Mouse (Mus musculus) olfactory bulb, adult 2 months (tissue): ENCODE data around the gene Hdhd5. TPM values are rescaled to one million over a fixed set of nuclear protein-coding genes. Genes with fewer than 3 reads are reported as not detected.

ENCODE experiments used
- H3K27ac ChIP-seq: fragments of 200-500 bp; 2 replicates; pipeline ENCODE4 v1.5.1; 2012; ENCODE audit warnings: low read depth, low read length; ENCODE audit not compliant: insufficient read depth
- H3K4me1 ChIP-seq: fragments of 200-500 bp; 2 replicates; pipeline ENCODE4 v1.6.1; 2012; ENCODE audit warnings: low read length; ENCODE audit not compliant: control insufficient read depth, insufficient read depth
- H3K4me3 ChIP-seq: fragments of 200-500 bp; 2 replicates; pipeline ENCODE4 v1.5.1; 2012; ENCODE audit warnings: mild to moderate bottlenecking, low read depth, low read length, moderate library complexity; ENCODE audit not compliant: insufficient read depth
- CTCF ChIP-seq: fragments of 200-500 bp; IDR thresholded peaks from 2 replicates; pipeline ENCODE4 v1.5.1; 2012; ENCODE audit warnings: low read depth, mild to moderate bottlenecking, low read length, moderate library complexity; ENCODE audit not compliant: insufficient read depth
- POLR2A ChIP-seq: fragments of 200-500 bp; IDR thresholded peaks from 2 replicates; pipeline ENCODE4 v1.6.1; 2012; ENCODE audit warnings: mild to moderate bottlenecking, low read depth, low read length, moderate library complexity; ENCODE audit not compliant: insufficient read depth
- WGBS: fragments of 180-500 bp; shearing (Covaris S2); methylation state at CpG from one replicate; pipeline ENCODE4 v1.1.7; 2018; 5-methylcytosine and 5-hydroxymethylcytosine counted together
- polyA plus RNA-seq: library from polyadenylated mRNA; stranded (reverse); fragments of >200 nt; gene quantifications from 2 replicates; pipeline ENCODE4 v1.2.4, GENCODE M21; 2012; ENCODE audit warnings: low replicate concordance; ENCODE audit not compliant: missing spikeins, insufficient read depth, insufficient read length

Gene Hdhd5
- polyA plus RNA-seq, 1 experiment: not detected

DNA sequence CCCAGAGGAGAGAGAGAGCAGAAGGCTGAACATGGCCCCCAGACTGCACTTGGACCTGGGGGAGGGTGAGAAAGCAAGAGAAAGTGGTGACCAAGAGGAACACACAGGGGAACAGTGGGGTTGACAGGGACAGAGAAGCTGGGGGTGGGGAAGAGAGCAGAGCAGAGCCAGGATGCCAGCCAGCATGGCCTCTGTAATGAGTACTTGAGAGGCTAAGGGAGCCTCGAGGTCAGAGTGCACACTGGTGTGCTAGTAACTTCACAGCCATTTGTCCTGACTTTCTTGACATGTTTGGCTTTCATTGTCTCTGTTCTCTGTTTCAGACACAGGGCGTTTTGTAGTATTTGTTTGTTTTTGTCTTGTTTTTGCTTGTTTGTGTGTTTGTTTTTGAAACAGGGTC, 10.3 kb upstream of the Hdhd5 start:
- Histone ChIP-seq H3K27ac (no peak overlapping the region), H3K4me3 (no peak overlapping the region), H3K4me1 (peaks cover 5% of the 10 kb centered on the region)
- TF ChIP-seq CTCF (no peak), POLR2A (no peak)
- 44% methylated on average over 2 of the region's 2 CpGs for WGBS

GRCm38 (mm10) chr6:120539781-120540231, 8.7 kb upstream of the Hdhd5 start:
- peaks cover 5% of the 10 kb centered on the region for H3K4me1 ChIP-seq
- TF ChIP-seq CTCF (no peak), POLR2A (no peak)
- no peak overlapping the region for H3K4me3 ChIP-seq
- 57% methylated on average over 10 of the region's 10 CpGs for WGBS
- H3K27ac ChIP-seq: no peak overlapping the region

GRCm38 (mm10) chr6:120539132-120539759, 8.1 kb upstream of the Hdhd5 start:
- Histone ChIP-seq H3K4me1 (peaks cover 5% of the 10 kb centered on the region), H3K4me3 (peak overlapping the region; percentile 30), H3K27ac (no peak overlapping the region)
- TF ChIP-seq POLR2A: no peak
- TF ChIP-seq CTCF: peak; percentile 90
- 11% methylated on average over 16 of the region's 16 CpGs for WGBS

- 86% methylated on average over 2 of the region's 2 CpGs for WGBS
- Histone ChIP-seq H3K4me3 (no peak overlapping the region), H3K4me1 (peaks cover 5% of the 10 kb centered on the region), H3K27ac (no peak overlapping the region)
- TF ChIP-seq POLR2A: no peak
- no peak for TF ChIP-seq CTCF
These were observed 5.2 kb upstream of the Hdhd5 start for GRCm38 (mm10) chr6:120536337-120536736.

GRCm38 (mm10) chr6:120532594-120532993, 1.5 kb upstream of the Hdhd5 start:
- H3K4me1 ChIP-seq: peaks cover 11% of the 10 kb centered on the region
- no peak for TF ChIP-seq CTCF
- TF ChIP-seq POLR2A: no peak
- 92% methylated on average over 1 of the region's 1 CpGs for WGBS
- no peak overlapping the region for H3K4me3 ChIP-seq
- H3K27ac ChIP-seq: no peak overlapping the region

DNA sequence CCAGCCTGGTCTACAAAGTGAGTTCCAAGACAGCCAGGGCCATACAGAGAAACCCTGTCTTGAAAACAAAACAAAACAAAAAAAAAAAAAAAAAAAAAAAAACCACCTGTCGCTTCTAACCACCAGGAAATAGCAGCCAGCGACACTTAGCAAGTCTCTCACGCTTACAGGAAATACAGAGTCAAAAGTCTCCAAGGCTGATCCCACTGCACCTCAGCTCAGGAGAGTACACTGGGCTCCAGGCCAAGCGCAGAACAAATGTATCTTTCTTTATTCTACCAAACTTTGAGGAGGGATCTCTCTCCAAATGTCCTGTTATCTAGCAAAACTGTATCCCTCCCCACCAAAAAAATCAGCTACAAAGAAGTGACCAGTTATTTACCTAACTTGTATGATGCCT, 2.0 kb downstream of the Hdhd5 start:
- peaks cover 11% of the 10 kb centered on the region for H3K4me1 ChIP-seq
- no peak for TF ChIP-seq CTCF
- no peak for TF ChIP-seq POLR2A
- H3K4me3 ChIP-seq: no peak overlapping the region
- WGBS: 62% methylated on average over 4 of the region's 4 CpGs
- H3K27ac ChIP-seq: no peak overlapping the region

DNA sequence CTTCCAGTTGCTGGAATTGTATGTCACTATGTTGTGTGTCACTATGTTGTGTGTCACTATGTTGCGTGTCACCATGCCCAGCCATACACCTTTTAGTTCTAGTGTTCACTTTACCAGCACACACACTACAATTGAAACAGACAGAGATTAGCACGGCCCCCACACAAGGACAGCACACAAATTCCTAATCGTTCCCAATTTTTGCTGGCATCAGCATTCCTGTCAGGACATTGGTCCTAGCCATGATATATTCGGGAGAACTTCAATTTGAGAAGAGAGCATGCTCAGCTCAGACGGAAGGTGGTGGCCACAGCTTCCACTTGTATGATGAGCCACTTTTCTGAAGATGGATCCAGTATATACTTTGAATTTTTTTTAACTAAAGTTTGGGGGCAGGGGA, 6.3 kb downstream of the Hdhd5 start:
- 88% methylated on average over 5 of the region's 5 CpGs for WGBS
- H3K4me1 ChIP-seq: peaks cover 9% of the 10 kb centered on the region
- no peak overlapping the region for H3K4me3 ChIP-seq
- TF ChIP-seq POLR2A (no peak), CTCF (no peak)
- H3K27ac ChIP-seq: no peak overlapping the region

GRCm38 (mm10) chr6:120519647-120520046, 11.5 kb downstream of the Hdhd5 start:
- TF ChIP-seq POLR2A (no peak), CTCF (no peak)
- WGBS: 90% methylated on average over 5 of the region's 5 CpGs

DNA sequence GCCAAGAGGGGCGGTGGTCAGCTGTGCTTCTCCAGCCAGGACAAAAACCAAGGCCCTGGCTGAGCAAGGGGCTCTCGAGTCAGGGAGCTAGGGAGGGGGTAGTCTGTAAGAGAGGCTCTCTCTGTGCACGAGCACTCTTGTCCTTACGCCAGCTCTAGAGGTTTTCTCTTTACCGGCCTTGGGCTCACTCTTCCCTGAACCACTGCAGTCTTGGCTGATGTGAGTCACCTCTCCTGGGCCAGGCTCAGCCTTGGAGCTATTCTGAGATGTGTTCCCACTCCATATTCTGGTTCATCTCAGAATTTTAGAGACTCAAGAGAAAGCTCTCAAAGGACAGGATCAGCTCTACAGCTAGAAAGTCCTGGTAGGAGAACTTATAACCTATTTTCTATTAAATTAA, 13.8 kb downstream of the Hdhd5 start:
- TF ChIP-seq CTCF (no peak), POLR2A (no peak)
- peak overlapping the region; percentile 36; the same call in 1 of the 2 replicates for H3K27ac ChIP-seq
- WGBS: 53% methylated on average over 5 of the region's 5 CpGs
- H3K4me1 ChIP-seq: peaks cover 21% of the 10 kb centered on the region
- H3K4me3 ChIP-seq: no peak overlapping the region

More at GRCm38 (mm10) chr6:120519647-120520046, 11.5 kb downstream of the Hdhd5 start:
- H3K4me1 ChIP-seq: peaks cover 21% of the 10 kb centered on the region
- no peak overlapping the region for H3K27ac ChIP-seq
- H3K4me3 ChIP-seq: no peak overlapping the region
